Mouse (Mus musculus): ENCODE results near the gene Lrrc29. TPM values are rescaled to one million over a fixed set of nuclear protein-coding genes. Genes with fewer than 3 reads are reported as not detected.

The Lrrc29 gene
- polyA plus RNA-seq, 1 experiment from 2014 or later = 2.1 TPM

DNA sequence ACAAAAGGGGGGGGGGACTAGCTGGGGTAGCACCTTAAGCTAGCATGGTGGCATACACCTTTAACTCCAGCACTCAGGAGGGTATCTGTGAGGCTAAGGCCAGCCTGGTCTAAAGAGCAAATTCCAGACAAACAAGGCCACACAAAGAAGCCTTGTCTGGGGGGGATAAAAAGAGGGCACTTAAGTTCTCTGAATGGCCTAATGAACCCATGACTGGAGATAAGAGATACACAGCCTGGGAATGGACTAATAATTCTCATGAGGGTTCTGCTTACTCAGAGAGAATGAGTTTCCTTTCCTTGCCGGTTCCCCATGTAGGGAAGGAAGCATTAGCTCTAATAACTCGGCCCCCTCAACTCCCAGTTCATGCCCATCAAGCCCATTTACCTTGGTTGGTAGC, 6.4 kb upstream of the Lrrc29 start:
- no peak for ATAC-seq (ENCODE audit: low read depth)
- Histone ChIP-seq H3K4me2 (ENCODE audit: low read depth, low read length) (no peak overlapping the region), H3K9me3 (ENCODE audit: control insufficient read depth, low read length) (no peaks in the 10 kb centered on the region), H3K27ac (ENCODE audit: low read length) (peak overlapping the region; percentile 28), H3K36me3 (ENCODE audit: control insufficient read depth, insufficient read depth, low read length) (peaks cover 88% of the 10 kb centered on the region), H3K4me3 (ENCODE audit: low read length) (no peak overlapping the region), H3K9ac (ENCODE audit: low read length) (no peak overlapping the region), H3K27me3 (ENCODE audit: control insufficient read depth, insufficient read depth, low read depth, low read length) (no peaks in the 10 kb centered on the region), H3K4me1 (replicated peaks; ENCODE audit: control insufficient read depth, insufficient read depth, low read length) (peaks cover 3% of the 10 kb centered on the region)
- 44% methylated on average over 2 of the region's 2 CpGs for WGBS

DNA sequence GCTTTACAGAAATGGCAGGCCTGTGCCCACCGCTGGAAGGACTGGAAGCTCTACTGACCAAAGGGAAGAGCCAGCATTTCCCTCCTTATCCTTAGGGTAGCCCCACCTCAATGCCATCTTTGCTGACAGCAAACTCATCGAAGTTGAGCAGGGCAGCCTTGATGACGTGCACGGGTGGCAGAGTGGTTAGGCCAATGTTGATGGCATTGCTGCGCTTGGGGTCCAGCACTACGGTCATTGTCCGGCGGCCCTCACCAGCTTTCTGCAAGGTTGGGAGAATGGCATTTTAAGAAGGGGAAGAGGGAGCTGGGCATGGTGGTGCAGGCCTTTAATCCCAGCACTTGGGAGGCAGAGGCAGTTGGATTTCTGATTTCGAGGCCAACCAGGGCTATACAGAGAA, 5.9 kb upstream of the Lrrc29 start:
- peaks cover 9% of the 10 kb centered on the region for H3K4me1 ChIP-seq (replicated peaks; ENCODE audit: control insufficient read depth, insufficient read depth, low read length)
- no peak overlapping the region for H3K4me2 ChIP-seq (ENCODE audit: low read depth, low read length)
- no peak overlapping the region for H3K9ac ChIP-seq (ENCODE audit: low read length)
- peaks cover 82% of the 10 kb centered on the region for H3K36me3 ChIP-seq (ENCODE audit: control insufficient read depth, insufficient read depth, low read length)
- no peak for ATAC-seq (ENCODE audit: low read depth)
- no peaks in the 10 kb centered on the region for H3K9me3 ChIP-seq (ENCODE audit: control insufficient read depth, low read length)
- H3K27ac ChIP-seq (ENCODE audit: low read length) = peak overlapping the region; percentile 28; the same call in 1 of the 2 replicates
- no peak overlapping the region for H3K4me3 ChIP-seq (ENCODE audit: low read length)
- H3K27me3 ChIP-seq (ENCODE audit: control insufficient read depth, insufficient read depth, low read depth, low read length) = no peaks in the 10 kb centered on the region
- WGBS = 94% methylated on average over 9 of the region's 9 CpGs

- no peak for ATAC-seq (ENCODE audit: low read depth)
- Histone ChIP-seq H3K4me1 (replicated peaks; ENCODE audit: control insufficient read depth, insufficient read depth, low read length) (peaks cover 10% of the 10 kb centered on the region), H3K9me3 (ENCODE audit: control insufficient read depth, low read length) (no peaks in the 10 kb centered on the region), H3K4me2 (ENCODE audit: low read depth, low read length) (no peak overlapping the region), H3K4me3 (ENCODE audit: low read length) (no peak overlapping the region), H3K27me3 (ENCODE audit: control insufficient read depth, insufficient read depth, low read depth, low read length) (no peaks in the 10 kb centered on the region), H3K9ac (ENCODE audit: low read length) (no peak overlapping the region), H3K27ac (ENCODE audit: low read length) (no peak overlapping the region), H3K36me3 (ENCODE audit: control insufficient read depth, insufficient read depth, low read length) (peaks cover 77% of the 10 kb centered on the region)
- WGBS = 89% methylated on average over 22 of the region's 22 CpGs
Measured at GRCm38 (mm10) chr8:105331469-105331868, 5.4 kb upstream of the Lrrc29 start.

GRCm38 (mm10) chr8:105330325-105330724, 4.2 kb upstream of the Lrrc29 start:
- H3K9me3 ChIP-seq (ENCODE audit: control insufficient read depth, low read length) = no peaks in the 10 kb centered on the region
- WGBS = 88% methylated on average over 12 of the region's 12 CpGs
- peaks cover 67% of the 10 kb centered on the region for H3K36me3 ChIP-seq (ENCODE audit: control insufficient read depth, insufficient read depth, low read length)
- no peaks in the 10 kb centered on the region for H3K27me3 ChIP-seq (ENCODE audit: control insufficient read depth, insufficient read depth, low read depth, low read length)
- no peak overlapping the region for H3K4me2 ChIP-seq (ENCODE audit: low read depth, low read length)
- peaks cover 12% of the 10 kb centered on the region for H3K4me1 ChIP-seq (replicated peaks; ENCODE audit: control insufficient read depth, insufficient read depth, low read length)
- no peak for ATAC-seq (ENCODE audit: low read depth)
- no peak overlapping the region for H3K9ac ChIP-seq (ENCODE audit: low read length)
- H3K4me3 ChIP-seq (ENCODE audit: low read length) = no peak overlapping the region
- no peak overlapping the region for H3K27ac ChIP-seq (ENCODE audit: low read length)

- 35% methylated on average over 6 of the region's 6 CpGs for WGBS
- no peak for ATAC-seq (ENCODE audit: low read depth)
- Histone ChIP-seq H3K4me2 (ENCODE audit: low read depth, low read length) (peak overlapping the region; percentile 86), H3K27me3 (ENCODE audit: control insufficient read depth, insufficient read depth, low read depth, low read length) (no peaks in the 10 kb centered on the region), H3K9me3 (ENCODE audit: control insufficient read depth, low read length) (no peaks in the 10 kb centered on the region), H3K4me1 (replicated peaks; ENCODE audit: control insufficient read depth, insufficient read depth, low read length) (peaks cover 18% of the 10 kb centered on the region), H3K27ac (ENCODE audit: low read length) (peak overlapping the region; percentile 91), H3K4me3 (ENCODE audit: low read length) (peak overlapping the region; percentile 67), H3K36me3 (ENCODE audit: control insufficient read depth, insufficient read depth, low read length) (peaks cover 40% of the 10 kb centered on the region), H3K9ac (ENCODE audit: low read length) (peak overlapping the region; percentile 78)
Measured at GRCm38 (mm10) chr8:105326968-105327367, 890 bp upstream of the Lrrc29 start.

GRCm38 (mm10) chr8:105325641-105326093, 411 bp downstream of the Lrrc29 start:
- Histone ChIP-seq H3K9ac (ENCODE audit: low read length) (peak overlapping the region; percentile 78), H3K4me1 (replicated peaks; ENCODE audit: control insufficient read depth, insufficient read depth, low read length) (peaks cover 18% of the 10 kb centered on the region), H3K4me3 (ENCODE audit: low read length) (peak overlapping the region; percentile 67), H3K9me3 (ENCODE audit: control insufficient read depth, low read length) (no peaks in the 10 kb centered on the region), H3K27me3 (ENCODE audit: control insufficient read depth, insufficient read depth, low read depth, low read length) (no peaks in the 10 kb centered on the region), H3K4me2 (ENCODE audit: low read depth, low read length) (peak overlapping the region; percentile 83), H3K27ac (ENCODE audit: low read length) (peak overlapping the region; percentile 91), H3K36me3 (ENCODE audit: control insufficient read depth, insufficient read depth, low read length) (peaks cover 27% of the 10 kb centered on the region)
- peak; percentile 35 for ATAC-seq (ENCODE audit: low read depth)
- WGBS = 0% methylated on average over 12 of the region's 12 CpGs

DNA sequence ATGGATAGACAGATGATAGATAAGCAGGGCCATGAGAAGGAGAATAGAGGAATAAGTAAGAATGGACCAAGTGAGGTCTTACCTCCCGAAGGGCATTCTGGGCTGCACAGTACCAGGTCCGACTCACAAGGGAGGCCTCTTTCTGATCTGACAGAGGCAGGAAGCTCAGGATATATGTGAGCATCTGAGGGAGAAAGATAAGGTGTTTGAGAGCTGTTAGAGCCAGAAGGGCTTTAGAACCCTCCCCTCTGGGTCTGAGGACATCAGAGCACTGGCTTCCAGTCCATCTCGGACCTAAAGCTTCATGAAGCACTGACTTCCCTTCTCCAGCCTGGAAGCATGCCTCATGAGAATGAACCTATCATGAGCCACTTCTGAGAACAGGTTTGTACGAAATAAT, 2.9 kb downstream of the Lrrc29 start:
- ATAC-seq (ENCODE audit: low read depth) = no peak
- no peaks in the 10 kb centered on the region for H3K27me3 ChIP-seq (ENCODE audit: control insufficient read depth, insufficient read depth, low read depth, low read length)
- H3K9me3 ChIP-seq (ENCODE audit: control insufficient read depth, low read length) = no peaks in the 10 kb centered on the region
- H3K4me2 ChIP-seq (ENCODE audit: low read depth, low read length) = no peak overlapping the region
- no peak overlapping the region for H3K9ac ChIP-seq (ENCODE audit: low read length)
- peaks cover 3% of the 10 kb centered on the region for H3K36me3 ChIP-seq (ENCODE audit: control insufficient read depth, insufficient read depth, low read length)
- H3K4me1 ChIP-seq (replicated peaks; ENCODE audit: control insufficient read depth, insufficient read depth, low read length) = peaks cover 27% of the 10 kb centered on the region
- WGBS = 75% methylated on average over 4 of the region's 4 CpGs
- H3K4me3 ChIP-seq (ENCODE audit: low read length) = no peak overlapping the region
- H3K27ac ChIP-seq (ENCODE audit: low read length) = no peak overlapping the region

DNA sequence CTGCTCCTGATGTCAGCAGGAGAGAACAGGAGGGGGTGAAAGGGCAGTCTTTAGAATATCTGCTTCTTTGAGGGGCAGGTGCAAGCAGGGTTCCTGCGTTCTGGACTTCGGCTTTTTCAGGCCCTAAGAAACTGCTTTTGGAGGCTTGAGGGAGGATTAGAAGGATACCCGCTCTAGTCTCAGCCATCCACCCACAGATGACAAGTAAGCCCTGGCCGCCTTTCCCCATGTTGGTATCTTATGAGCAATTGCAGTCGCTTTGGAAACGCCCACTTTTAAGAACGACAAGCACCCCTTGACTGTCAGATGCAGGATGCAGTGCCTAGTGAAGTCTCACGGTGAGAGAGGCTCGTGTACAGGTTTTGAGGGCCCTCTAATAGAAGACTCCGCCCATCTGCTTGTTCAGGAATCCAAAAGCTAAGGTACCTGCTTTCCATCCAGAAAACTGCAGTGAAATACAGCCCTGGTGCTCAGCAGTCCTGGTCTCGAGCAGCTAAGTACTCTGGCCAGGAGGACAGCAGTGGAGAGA, 7.4 kb downstream of the Lrrc29 start:
- WGBS = 67% methylated on average over 11 of the region's 11 CpGs
- Histone ChIP-seq H3K9me3 (ENCODE audit: control insufficient read depth, low read length) (no peaks in the 10 kb centered on the region), H3K36me3 (ENCODE audit: control insufficient read depth, insufficient read depth, low read length) (peaks cover 5% of the 10 kb centered on the region; the same call in 1 of the 2 replicates), H3K4me1 (replicated peaks; ENCODE audit: control insufficient read depth, insufficient read depth, low read length) (peaks cover 16% of the 10 kb centered on the region), H3K27me3 (ENCODE audit: control insufficient read depth, insufficient read depth, low read depth, low read length) (no peaks in the 10 kb centered on the region), H3K4me2 (ENCODE audit: low read depth, low read length) (no peak overlapping the region), H3K4me3 (ENCODE audit: low read length) (no peak overlapping the region), H3K9ac (ENCODE audit: low read length) (no peak overlapping the region), H3K27ac (ENCODE audit: low read length) (peak overlapping the region; percentile 84)
- ATAC-seq (ENCODE audit: low read depth) = peak; percentile 55

- WGBS = 62% methylated on average over 4 of the region's 4 CpGs
- peak overlapping the region; percentile 84 for H3K27ac ChIP-seq (ENCODE audit: low read length)
- H3K27me3 ChIP-seq (ENCODE audit: control insufficient read depth, insufficient read depth, low read depth, low read length) = no peaks in the 10 kb centered on the region
- H3K4me3 ChIP-seq (ENCODE audit: low read length) = no peak overlapping the region
- no peak overlapping the region for H3K9ac ChIP-seq (ENCODE audit: low read length)
- H3K4me2 ChIP-seq (ENCODE audit: low read depth, low read length) = no peak overlapping the region
- ATAC-seq (ENCODE audit: low read depth) = peak; percentile 74
- H3K9me3 ChIP-seq (ENCODE audit: control insufficient read depth, low read length) = no peaks in the 10 kb centered on the region
- H3K4me1 ChIP-seq (replicated peaks; ENCODE audit: control insufficient read depth, insufficient read depth, low read length) = peaks cover 16% of the 10 kb centered on the region
- peaks cover 5% of the 10 kb centered on the region; the same call in 1 of the 2 replicates for H3K36me3 ChIP-seq (ENCODE audit: control insufficient read depth, insufficient read depth, low read length)
Measured at GRCm38 (mm10) chr8:105317941-105318340, 8.1 kb downstream of the Lrrc29 start.
